Mouse (Mus musculus) liver, postnatal 0 days (tissue): ENCODE measurements around the gene Ngfr. TPM values are rescaled to one million over a fixed set of nuclear protein-coding genes. Genes with fewer than 3 reads are reported as not detected.

Experiments
- ATAC-seq: fragments of 200-750 bp; cut with Nextera tagmentation; 2 replicates; pipeline ENCODE4 v1.8.0; 2017; ENCODE audit warnings: mild to moderate bottlenecking, moderate library complexity
- DNase-seq: peaks from one replicate; pipeline ENCODE4 v3.0.0-alpha.2; 2016
- H3K27ac ChIP-seq: fragments of 300-500 bp; sonication (generic); 2 replicates; pipeline ENCODE4 v1.5.1; 2014; ENCODE audit warnings: antibody characterized with exemption, moderate library complexity, mild to moderate bottlenecking, low read depth
- H3K27me3 ChIP-seq: fragments of 300-500 bp; sonication (generic); 2 replicates; pipeline ENCODE4 v1.6.1; 2014; ENCODE audit warnings: low read length, control low read depth, mixed read lengths; ENCODE audit not compliant: insufficient read depth
- H3K36me3 ChIP-seq: fragments of 300-500 bp; sonication (generic); replicated peaks from 2 replicates; pipeline ENCODE4 v1.6.1; 2014; ENCODE audit warnings: mild to moderate bottlenecking, control low read depth, low read length, moderate library complexity, mixed read lengths; ENCODE audit not compliant: insufficient read depth
- H3K4me1 ChIP-seq: fragments of 300-500 bp; sonication (generic); 2 replicates; pipeline ENCODE4 v1.6.1; 2014; ENCODE audit warnings: antibody characterized with exemption, mild to moderate bottlenecking, control low read depth; ENCODE audit not compliant: insufficient read depth
- H3K4me2 ChIP-seq: fragments of 300-500 bp; sonication (generic); 2 replicates; pipeline ENCODE4 v1.6.1; 2014; ENCODE audit warnings: low read depth, mild to moderate bottlenecking, low read length, moderate library complexity, mixed read lengths
- H3K4me3 ChIP-seq: fragments of 300-500 bp; sonication (generic); 2 replicates; pipeline ENCODE4 v1.5.1; 2014; ENCODE audit warnings: low read depth, low read length
- H3K9ac ChIP-seq: fragments of 300-500 bp; sonication (generic); replicated peaks from 2 replicates; pipeline ENCODE4 v1.6.1; 2014; ENCODE audit warnings: mild to moderate bottlenecking, moderate library complexity
- H3K9me3 ChIP-seq: fragments of 300-500 bp; sonication (generic); 2 replicates; pipeline ENCODE4 v1.6.1; 2016; ENCODE audit warnings: mild to moderate bottlenecking, control low read depth, low read length, mixed read lengths
- CTCF ChIP-seq: sonication (generic); IDR thresholded peaks from 2 replicates; pipeline ENCODE4 v1.5.1; 2016; ENCODE audit warnings: antibody characterized with exemption, low read depth
- EP300 ChIP-seq: IDR thresholded peaks from 2 replicates; pipeline ENCODE4 v1.6.1; 2016; ENCODE audit warnings: antibody characterized with exemption, low read depth, mild to moderate bottlenecking
- WGBS: fragments of 180-500 bp; shearing (Covaris S2); extraction: QIAGEN DNeasy Blood & Tissue Kit; methylation state at CpG from one replicate; pipeline ENCODE4 v1.1.7; 2014; ENCODE audit not compliant: insufficient replicate concordance; 5-methylcytosine and 5-hydroxymethylcytosine counted together
- polyA plus RNA-seq: library from polyadenylated mRNA; unstranded; fragments of >200 nt; fragmentation: Nextera tagmentation; extraction: Ambion mirVana; gene quantifications from 2 replicates; pipeline ENCODE4 v1.2.1, GENCODE M21; 2015

Ngfr gene
- polyA plus RNA-seq, 1 experiment from 2014 or later = 1.7 TPM

DNA sequence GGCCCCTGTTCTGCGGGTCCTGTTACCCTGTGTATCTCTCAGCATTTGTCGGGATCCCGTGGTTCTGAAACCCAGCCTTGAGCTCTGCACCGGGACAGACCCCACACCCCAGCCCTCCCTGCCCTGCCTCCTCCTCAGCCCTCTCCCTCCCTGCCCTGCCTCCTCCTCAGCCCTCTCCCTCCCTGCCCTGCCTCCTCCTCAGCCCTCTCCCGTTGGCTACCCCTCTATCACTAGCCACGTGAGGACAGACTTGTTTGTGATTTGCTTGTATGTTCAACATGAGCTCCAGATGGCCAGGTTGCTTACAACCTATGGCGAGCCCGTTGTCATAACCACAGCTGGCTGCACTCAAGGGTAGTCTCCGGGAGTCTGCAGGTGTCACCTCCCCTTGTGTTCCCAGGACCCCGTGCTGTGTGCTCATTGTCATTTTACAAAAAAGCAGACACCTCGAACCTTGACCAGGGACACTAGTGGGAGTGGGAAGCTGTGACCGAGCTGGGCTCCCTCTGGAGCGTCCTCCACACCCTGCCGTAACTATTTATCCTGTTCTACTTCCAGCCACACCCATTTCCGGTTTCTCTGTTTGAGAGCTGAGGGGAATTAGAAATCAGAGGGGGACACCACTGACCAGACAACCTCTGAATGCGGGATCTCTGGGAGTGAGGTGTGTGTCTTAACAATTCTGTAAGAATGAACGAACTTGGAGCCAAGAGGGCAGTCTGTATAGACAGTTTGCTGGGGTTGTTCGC, 46.7 kb downstream of the Ngfr start:
- 28% methylated on average over 18 of the region's 18 CpGs for WGBS
- H3K27ac ChIP-seq = no peak overlapping the region
- H3K36me3 ChIP-seq = no peaks in the 10 kb centered on the region
- H3K9ac ChIP-seq = no peak overlapping the region
- ATAC-seq (no peak), DNase-seq (no peak)
- H3K4me1 ChIP-seq = peaks cover 3% of the 10 kb centered on the region; the same call in 1 of the 2 replicates
- H3K9me3 ChIP-seq = no peaks in the 10 kb centered on the region
- TF ChIP-seq CTCF = no peak
- TF ChIP-seq EP300 = no peak
- no peak overlapping the region for H3K4me3 ChIP-seq
- H3K4me2 ChIP-seq = no peak overlapping the region
- 0 out of 2 replicates have a peak, but pooled peaks cover 5% of the 10 kb centered on the region for H3K27me3 ChIP-seq

DNA sequence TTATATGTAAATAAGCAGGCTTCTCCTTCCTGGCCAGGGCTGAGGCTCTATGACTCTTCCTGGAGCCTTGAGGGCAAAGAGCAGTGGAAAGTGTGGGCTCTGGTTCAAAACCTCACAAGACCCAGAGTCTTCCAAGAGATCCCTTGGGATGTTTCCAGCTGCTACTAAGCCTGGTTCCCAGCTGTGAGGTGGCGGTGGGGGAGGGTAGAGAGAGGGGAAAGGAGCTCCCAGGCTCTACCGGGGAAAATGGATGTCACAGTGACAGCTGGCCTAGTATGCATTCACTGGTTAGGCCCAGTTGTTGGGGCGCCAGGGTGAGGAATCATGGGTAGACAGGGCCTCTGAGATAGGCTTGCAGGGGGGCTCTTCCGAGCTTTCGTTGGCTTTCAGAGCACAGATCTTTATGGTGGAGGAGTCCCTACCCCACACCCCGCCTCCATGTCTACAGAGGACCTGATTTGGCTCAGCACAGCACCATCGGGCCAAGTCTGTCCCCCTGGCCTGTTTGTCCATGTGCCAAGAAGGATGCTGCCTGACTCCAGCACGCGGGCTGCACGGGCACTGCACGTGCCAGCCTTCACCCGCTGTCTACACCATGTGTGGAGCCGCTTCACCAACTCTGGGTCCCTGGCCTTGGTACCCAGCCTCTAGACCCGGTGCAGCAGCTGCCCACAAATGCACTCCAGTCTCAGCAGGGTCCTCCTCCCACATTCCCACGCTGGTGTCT, 49.0 kb downstream of the Ngfr start:
- no peaks in the 10 kb centered on the region for H3K9me3 ChIP-seq
- ATAC-seq (no peak), DNase-seq (no peak)
- H3K36me3 ChIP-seq = no peaks in the 10 kb centered on the region
- no peak overlapping the region for H3K27ac ChIP-seq
- no peak overlapping the region for H3K9ac ChIP-seq
- H3K27me3 ChIP-seq = 0 out of 2 replicates have a peak, but pooled peaks cover 8% of the 10 kb centered on the region
- H3K4me1 ChIP-seq = peaks cover 3% of the 10 kb centered on the region; the same call in 1 of the 2 replicates
- 75% methylated on average over 15 of the region's 15 CpGs for WGBS
- no peak overlapping the region for H3K4me3 ChIP-seq
- no peak overlapping the region for H3K4me2 ChIP-seq
- TF ChIP-seq EP300 (no peak), CTCF (no peak)

- H3K4me1 ChIP-seq = no peaks in the 10 kb centered on the region
- H3K27me3 ChIP-seq = 0 out of 2 replicates have a peak, but pooled peaks cover 5% of the 10 kb centered on the region
- H3K4me3 ChIP-seq = no peak overlapping the region
- H3K36me3 ChIP-seq = no peaks in the 10 kb centered on the region
- DNase-seq (peak; percentile 88), ATAC-seq (peak; percentile 57; the same call in 1 of the 2 replicates)
- no peak overlapping the region for H3K9ac ChIP-seq
- 22% methylated on average over 24 of the region's 24 CpGs for WGBS
- H3K27ac ChIP-seq = no peak overlapping the region
- H3K9me3 ChIP-seq = no peaks in the 10 kb centered on the region
- H3K4me2 ChIP-seq = no peak overlapping the region
- TF ChIP-seq CTCF = peak; percentile 99
- TF ChIP-seq EP300 = no peak
Observed at GRCm38 (mm10) chr11:95533484-95534160, 53.9 kb downstream of the Ngfr start.

GRCm38 (mm10) chr11:95532353-95533072, 55.0 kb downstream of the Ngfr start:
- DNase-seq (no peak), ATAC-seq (no peak)
- no peak overlapping the region for H3K4me3 ChIP-seq
- H3K4me2 ChIP-seq = no peak overlapping the region
- no peaks in the 10 kb centered on the region for H3K36me3 ChIP-seq
- H3K4me1 ChIP-seq = no peaks in the 10 kb centered on the region
- no peak for TF ChIP-seq CTCF
- TF ChIP-seq EP300 = no peak
- H3K9me3 ChIP-seq = no peaks in the 10 kb centered on the region
- no peak overlapping the region for H3K27ac ChIP-seq
- H3K9ac ChIP-seq = no peak overlapping the region
- WGBS = 59% methylated on average over 13 of the region's 13 CpGs
- H3K27me3 ChIP-seq = 0 out of 2 replicates have a peak, but pooled peaks cover 5% of the 10 kb centered on the region

DNA sequence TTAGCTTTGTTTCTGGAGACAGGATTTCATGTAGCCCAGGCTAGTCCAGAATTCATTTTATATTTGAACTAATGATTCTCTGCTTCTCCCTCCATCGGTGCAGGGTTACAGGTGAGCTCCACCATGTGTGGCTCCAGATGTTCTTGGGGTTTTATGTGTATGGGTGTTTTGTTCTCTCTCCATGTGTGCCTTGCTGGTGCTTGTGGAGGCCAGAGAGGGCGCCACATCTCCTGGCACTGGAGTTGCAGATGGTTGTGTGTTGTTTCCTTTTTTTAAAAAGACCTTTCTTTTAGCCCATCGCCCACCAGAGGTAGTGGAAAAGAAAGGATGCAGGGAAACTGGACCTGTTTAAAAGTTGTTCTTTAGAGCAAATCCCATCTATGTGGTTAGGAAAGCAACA, 59.3 kb downstream of the Ngfr start:
- Histone ChIP-seq H3K4me2 (no peak overlapping the region), H3K36me3 (no peaks in the 10 kb centered on the region), H3K4me3 (no peak overlapping the region), H3K9me3 (no peaks in the 10 kb centered on the region), H3K9ac (no peak overlapping the region), H3K27ac (no peak overlapping the region), H3K4me1 (no peaks in the 10 kb centered on the region), H3K27me3 (peaks cover 5% of the 10 kb centered on the region; the same call in 1 of the 2 replicates)
- DNase-seq = no peak
- TF ChIP-seq CTCF (0 out of 2 replicates have a peak, but pooled peaks have one; percentile 8), EP300 (no peak)
- 75% methylated on average over 3 of the region's 3 CpGs for WGBS
- no peak for ATAC-seq
